Mouse (Mus musculus) cerebellum, adult 11-12 months (tissue): ENCODE measurements around the gene Pou2f3.

ENCODE experiments used
- DNase-seq: peaks from one replicate; pipeline ENCODE4 v3.0.0; 2022

Pou2f3 gene

GRCm38 (mm10) chr9:43229962-43230361, 19.8 kb upstream of the Pou2f3 start:
- no peak for DNase-seq

GRCm38 (mm10) chr9:43229398-43229895, 19.3 kb upstream of the Pou2f3 start:
- DNase-seq, result no peak

GRCm38 (mm10) chr9:43228745-43229144, 18.6 kb upstream of the Pou2f3 start:
- DNase-seq, result no peak

- no peak for DNase-seq
These were observed 17.5 kb upstream of the Pou2f3 start for GRCm38 (mm10) chr9:43227626-43228025.

GRCm38 (mm10) chr9:43226573-43227160, 16.5 kb upstream of the Pou2f3 start:
- DNase-seq, result no peak

- no peak for DNase-seq
These were observed 15.3 kb upstream of the Pou2f3 start for GRCm38 (mm10) chr9:43225481-43225880.

GRCm38 (mm10) chr9:43224771-43225355, 14.7 kb upstream of the Pou2f3 start:
- no peak for DNase-seq

- DNase-seq, result no peak
These were observed 12.2 kb upstream of the Pou2f3 start for GRCm38 (mm10) chr9:43222429-43222715.

- DNase-seq, result peak; percentile 38
These were observed 11.7 kb upstream of the Pou2f3 start for GRCm38 (mm10) chr9:43221643-43222428.

GRCm38 (mm10) chr9:43210771-43211450, 742 bp upstream of the Pou2f3 start:
- DNase-seq, result no peak

- no peak for DNase-seq
These were observed 4.2 kb downstream of the Pou2f3 start for GRCm38 (mm10) chr9:43206022-43206390.

- DNase-seq, result no peak
These were observed 4.7 kb downstream of the Pou2f3 start for GRCm38 (mm10) chr9:43205343-43206021.

- DNase-seq, result no peak
These were observed 10.0 kb downstream of the Pou2f3 start for GRCm38 (mm10) chr9:43200212-43200611.

GRCm38 (mm10) chr9:43194001-43194400, 16.2 kb downstream of the Pou2f3 start:
- no peak for DNase-seq

GRCm38 (mm10) chr9:43191561-43191960, 18.6 kb downstream of the Pou2f3 start:
- DNase-seq, result no peak

- DNase-seq, result no peak
These were observed 21.2 kb downstream of the Pou2f3 start for GRCm38 (mm10) chr9:43189021-43189356.

- no peak for DNase-seq
These were observed 21.7 kb downstream of the Pou2f3 start for GRCm38 (mm10) chr9:43188309-43189020.

- no peak for DNase-seq
These were observed 30.6 kb downstream of the Pou2f3 start for GRCm38 (mm10) chr9:43179614-43180013.

GRCm38 (mm10) chr9:43178172-43178571, 32.0 kb downstream of the Pou2f3 start:
- DNase-seq, result no peak

GRCm38 (mm10) chr9:43167081-43167480, 43.1 kb downstream of the Pou2f3 start:
- no peak for DNase-seq

- no peak for DNase-seq
These were observed 43.8 kb downstream of the Pou2f3 start for GRCm38 (mm10) chr9:43166346-43166745.

- no peak for DNase-seq
These were observed 54.2 kb downstream of the Pou2f3 start for GRCm38 (mm10) chr9:43155960-43156359.

- DNase-seq, result no peak
These were observed 58.4 kb downstream of the Pou2f3 start for GRCm38 (mm10) chr9:43151779-43152178.
